Mouse (Mus musculus) neural tube, embryonic 12.5 days (tissue): ENCODE results near the gene Chpf. TPM values are rescaled to one million over a fixed set of nuclear protein-coding genes. Genes with fewer than 3 reads are reported as not detected.

Experiments used
- polyA plus RNA-seq: library from polyadenylated mRNA; unstranded; fragments of >200 nt; fragmentation: Nextera tagmentation; extraction: Ambion mirVana; gene quantifications from 2 replicates; pipeline ENCODE4 v1.2.1, GENCODE M21; 2016

Chpf gene
- polyA plus RNA-seq, 1 experiment from 2014 or later: 43.6 TPM

Other genes with a start within 250 kb of the Chpf start
- not detected in 2 replicates for gene A630095N17Rik, start 247.2 kb downstream of the Chpf start, polyA plus RNA-seq
- 49.6 and 54.9 TPM in 2 replicates for gene Dnajb2, start 242.9 kb downstream of the Chpf start, polyA plus RNA-seq
- gene Ptprn, start 214.8 kb downstream of the Chpf start, polyA plus RNA-seq: 13.8 and 15.0 TPM in 2 replicates
- 61.9 and 69.5 TPM in 2 replicates for gene Resp18, start 200.9 kb downstream of the Chpf start, polyA plus RNA-seq
- gene Dnpep, start 161.3 kb downstream of the Chpf start, polyA plus RNA-seq: 193 and 201 TPM in 2 replicates
- 9.3 and 12.7 TPM in 2 replicates for gene Des, start 119.0 kb downstream of the Chpf start, polyA plus RNA-seq
- 15.8 and 17.1 TPM in 2 replicates for gene Speg, start 104.0 kb downstream of the Chpf start, polyA plus RNA-seq
- 69.9 and 83.5 TPM in 2 replicates for gene Gmppa, start 43.4 kb downstream of the Chpf start, polyA plus RNA-seq
- gene Asic4, start 28.9 kb downstream of the Chpf start, polyA plus RNA-seq: 22.1 and 24.3 TPM in 2 replicates
- 28.9 and 30.4 TPM in 2 replicates for gene Tmem198, start 225 bp upstream of the Chpf start, polyA plus RNA-seq
- gene Obsl1, start 27.1 kb upstream of the Chpf start, polyA plus RNA-seq: 49.0 and 50.6 TPM in 2 replicates
- 7.3 and 10.0 TPM in 2 replicates for gene Inha, start 27.8 kb upstream of the Chpf start, polyA plus RNA-seq
- 24.8 and 27.1 TPM in 2 replicates for gene Stk11ip, start 42.2 kb upstream of the Chpf start, polyA plus RNA-seq
- 30.6 TPM in 2 replicates for gene Slc4a3, start 67.0 kb upstream of the Chpf start, polyA plus RNA-seq